Mouse (Mus musculus) 416B (cell line): ENCODE results near the gene Traf1.

Experiments
- DNase-seq: peaks from one replicate; pipeline ENCODE4 v3.0.0; 2011; ENCODE audit warnings: low read depth

Traf1 gene

DNA sequence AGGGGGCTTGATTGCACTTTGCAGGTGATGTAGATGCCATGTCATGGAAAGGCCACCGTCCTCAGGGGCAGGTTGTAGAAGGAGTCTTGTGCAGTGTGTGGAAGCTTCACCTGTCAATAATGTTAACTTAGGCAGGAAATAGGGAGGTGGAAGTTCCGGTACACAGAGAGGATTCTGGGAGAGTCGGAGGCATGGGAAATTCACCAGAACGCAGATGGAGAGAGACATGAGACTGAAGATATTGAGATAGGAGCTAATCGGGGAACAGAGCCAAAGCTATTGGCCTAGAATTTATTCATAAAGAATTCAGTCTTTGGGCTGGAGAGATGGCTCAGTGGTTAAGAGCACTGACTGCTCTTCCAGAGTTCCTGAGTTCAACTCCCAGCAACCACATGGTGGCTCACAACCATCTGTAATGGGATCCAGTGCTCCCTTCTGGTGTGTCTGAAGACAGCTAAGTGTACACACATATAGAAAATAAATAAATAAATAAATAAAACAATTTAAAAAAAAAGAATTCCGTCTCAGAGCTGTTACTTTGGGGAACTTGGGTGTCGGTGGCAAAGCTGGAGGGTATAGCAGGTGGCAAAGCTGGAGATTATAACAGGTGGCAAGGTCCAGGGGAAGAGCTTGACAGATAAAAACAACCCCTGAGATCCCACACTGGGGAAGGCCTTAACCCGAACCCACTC, 4.8 kb upstream of the Traf1 start:
- DNase-seq: no peak

DNA sequence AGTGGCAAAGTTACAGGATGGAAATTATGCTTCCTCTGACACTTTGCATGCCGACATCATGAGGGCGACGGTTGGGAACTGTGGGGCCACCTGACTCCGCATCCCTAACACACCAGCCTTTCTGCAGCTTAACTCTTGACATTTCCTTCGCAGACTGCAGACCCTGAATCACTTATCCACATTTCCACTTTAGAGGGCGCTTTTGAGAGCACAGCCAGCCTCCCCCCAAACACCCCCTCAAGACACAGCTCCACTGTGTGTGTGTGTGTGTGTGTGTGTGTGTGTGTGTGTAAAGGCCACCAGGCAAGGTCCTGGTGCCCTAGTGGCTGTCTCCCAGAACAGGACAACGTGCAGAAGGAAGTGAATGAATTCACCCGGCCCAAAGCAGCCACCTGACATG, 4.2 kb upstream of the Traf1 start:
- no peak for DNase-seq

DNA sequence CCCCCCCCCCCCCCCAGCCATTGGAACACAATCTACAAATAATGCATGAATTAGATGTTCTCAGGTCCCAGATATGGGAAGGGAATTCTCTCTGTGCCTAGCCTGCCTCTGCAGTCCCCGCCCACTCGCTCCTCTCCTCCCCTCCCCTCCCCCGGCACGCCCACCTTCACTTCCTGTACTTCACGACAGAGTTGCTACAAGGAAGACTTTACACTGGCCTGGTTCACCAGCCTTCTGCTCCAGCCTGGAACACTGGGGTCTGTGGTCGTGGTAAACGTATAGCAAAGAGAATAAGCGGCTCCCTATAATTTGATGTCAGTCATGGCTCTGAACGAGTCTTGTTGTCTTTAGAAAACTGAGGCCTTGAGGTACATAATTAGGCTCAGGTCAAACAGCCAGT, 3.7 kb upstream of the Traf1 start:
- DNase-seq: peak; percentile 53

DNA sequence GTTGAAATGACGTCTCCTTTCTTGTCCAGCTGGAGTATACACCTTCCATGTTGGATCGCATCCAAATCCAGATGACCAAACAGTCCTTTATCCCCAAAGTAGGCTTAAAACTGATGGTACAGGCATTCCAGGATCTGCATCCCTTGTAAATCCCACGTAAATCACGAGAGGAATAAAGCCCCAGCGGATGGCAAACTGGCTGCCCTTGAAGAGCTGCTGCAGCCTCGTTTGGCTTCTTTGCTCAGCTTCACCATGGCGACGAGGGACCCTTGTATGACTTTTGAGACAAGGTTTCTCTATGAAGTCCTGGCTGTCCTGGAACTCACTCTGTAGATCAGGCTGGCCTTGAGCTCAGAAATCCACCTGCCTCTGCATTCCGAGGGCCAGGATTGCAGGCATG, 3.1 kb upstream of the Traf1 start:
- DNase-seq: no peak

DNA sequence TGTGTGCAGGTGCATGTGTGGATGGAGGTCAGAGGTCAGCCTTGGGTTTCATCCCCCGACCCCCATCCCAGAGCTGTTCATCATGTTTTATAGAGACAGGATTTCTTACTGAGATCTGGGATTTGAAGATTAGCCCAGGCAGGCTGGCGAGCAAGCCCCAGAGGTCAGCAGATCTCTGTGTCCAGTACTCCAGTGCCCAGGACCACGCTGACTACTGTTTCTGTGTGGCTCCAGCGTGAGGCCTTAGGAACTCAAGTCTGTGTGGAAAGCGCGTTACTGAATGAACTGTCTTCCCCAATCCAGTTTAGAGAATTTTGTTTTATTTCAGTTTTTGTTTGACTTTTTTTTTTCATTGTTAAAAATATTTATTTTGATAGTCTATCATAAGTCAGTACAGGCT, 2.7 kb upstream of the Traf1 start:
- no peak for DNase-seq

DNA sequence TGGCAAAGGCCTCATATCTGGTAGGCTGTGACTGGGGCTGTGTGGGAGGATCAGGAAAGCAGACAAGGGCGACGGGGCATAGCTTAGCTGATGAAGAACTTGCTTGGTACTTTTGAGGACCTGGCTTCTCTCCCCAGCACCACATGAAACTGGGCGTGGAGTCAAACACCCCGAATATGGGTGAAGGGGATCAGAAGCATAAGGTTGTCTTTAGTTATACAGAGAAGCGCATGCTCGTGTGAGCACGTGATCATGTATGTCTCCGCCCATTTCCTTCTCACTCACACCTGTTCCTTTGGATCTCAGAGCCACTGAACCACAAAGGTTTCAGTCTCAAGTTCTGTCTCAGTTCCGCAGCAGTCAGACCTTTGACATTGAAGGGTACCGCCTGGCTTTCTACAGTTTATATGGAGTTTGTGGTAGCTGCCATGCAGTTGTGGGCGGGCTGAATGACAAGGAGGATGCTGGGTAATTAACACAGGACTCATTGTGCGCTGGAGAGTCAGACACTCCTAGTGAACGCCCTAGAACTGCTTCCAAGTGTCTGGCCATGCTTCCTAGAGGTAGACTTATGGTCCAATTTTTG, 1.9 kb upstream of the Traf1 start:
- peak; percentile 48 for DNase-seq

DNA sequence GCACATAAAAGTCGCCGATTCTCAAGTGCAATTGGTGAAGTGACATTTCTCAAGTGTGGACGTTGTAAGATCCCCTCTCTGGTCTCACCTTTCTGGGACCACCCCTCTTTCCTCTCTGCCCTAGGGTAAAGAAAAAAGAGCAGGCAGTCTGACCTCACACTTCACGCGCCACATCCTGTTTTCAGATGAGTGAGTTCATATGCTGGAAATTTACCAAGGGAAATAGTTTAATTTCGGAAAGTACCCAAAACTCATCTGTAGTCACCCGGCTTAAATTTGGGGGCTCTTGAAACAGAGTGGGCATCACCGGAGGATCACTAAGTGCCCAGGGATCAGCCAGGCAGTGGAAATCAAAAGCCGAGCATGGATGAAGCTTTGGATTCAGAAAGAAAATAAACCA, 1.3 kb upstream of the Traf1 start:
- DNase-seq: no peak

DNA sequence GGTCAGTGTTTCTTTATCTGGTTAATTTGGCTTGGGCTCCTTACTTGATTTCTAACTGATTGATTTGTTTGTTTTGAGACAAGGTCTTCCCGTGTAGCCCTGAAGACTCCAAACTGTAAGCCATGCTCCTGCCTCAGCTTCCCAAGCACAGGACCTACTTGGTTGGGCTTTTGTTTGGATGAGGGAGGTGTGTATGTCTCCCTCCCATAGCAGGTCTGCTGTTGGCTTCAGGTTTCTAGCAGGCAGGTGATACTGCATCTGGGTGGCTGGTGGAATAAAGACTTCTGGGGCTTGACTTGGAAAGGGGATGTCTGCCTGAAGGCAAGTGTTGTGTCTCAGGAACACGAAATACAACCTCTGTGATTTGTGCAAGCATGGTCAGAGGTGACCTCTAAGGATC, 639 bp upstream of the Traf1 start:
- no peak for DNase-seq

DNA sequence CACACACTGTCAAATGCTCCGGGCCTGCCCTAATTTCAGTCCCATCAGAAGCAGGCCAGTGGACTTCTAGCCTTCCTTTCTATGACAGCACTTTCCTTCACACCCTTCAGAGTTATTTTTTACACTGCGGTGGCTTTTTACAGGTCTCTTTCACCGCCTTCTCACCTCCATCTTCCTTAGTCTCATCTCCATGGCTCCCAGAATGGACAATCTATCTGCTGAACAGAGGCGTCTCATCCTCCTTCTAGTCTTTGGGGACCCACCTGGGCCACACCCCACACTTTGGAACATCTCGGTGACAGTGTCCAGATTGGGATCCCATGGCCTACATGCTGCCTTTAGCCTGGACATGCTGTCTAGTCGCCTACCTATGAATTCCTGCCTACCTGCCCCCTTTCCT, 606 bp downstream of the Traf1 start:
- DNase-seq: no peak

DNA sequence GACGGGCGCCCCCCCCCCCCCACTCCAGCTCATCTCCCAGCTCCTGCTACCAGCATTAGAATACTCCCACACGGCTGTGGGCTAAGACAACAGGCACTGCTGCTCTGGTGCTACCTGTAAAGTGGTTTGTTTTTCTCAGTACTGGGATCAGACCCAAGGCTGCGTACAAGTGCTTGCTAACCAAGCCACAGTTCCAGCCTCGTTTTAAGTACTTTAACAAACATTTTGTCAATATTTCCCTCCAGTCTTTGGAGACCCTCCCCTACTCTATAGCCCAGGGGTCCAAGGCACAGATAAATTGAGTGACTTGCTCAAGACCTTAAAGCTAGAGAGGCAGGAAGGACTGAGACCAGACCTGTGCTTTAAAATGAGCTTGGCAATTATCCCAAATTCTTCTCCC, 1.1 kb downstream of the Traf1 start:
- no peak for DNase-seq

DNA sequence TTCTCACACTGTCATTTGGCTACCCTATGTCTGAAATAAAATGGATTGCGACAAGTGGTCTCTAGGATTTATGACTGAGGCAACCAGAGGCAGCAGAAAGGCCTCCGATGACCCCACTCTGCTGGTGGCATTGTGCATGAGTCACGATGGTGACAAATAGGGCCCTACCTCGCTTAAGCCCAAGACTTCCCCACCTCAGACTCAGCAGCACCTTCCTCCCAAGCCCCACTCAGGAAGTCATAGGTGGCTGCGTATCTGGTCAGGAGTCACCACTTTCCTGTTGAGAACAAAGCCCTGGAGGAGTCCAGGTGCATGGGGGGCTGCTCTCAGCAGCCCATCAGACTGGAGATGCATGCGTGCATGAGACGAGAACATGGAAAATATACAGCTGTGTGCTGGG, 3.0 kb downstream of the Traf1 start:
- peak; percentile 69 for DNase-seq

DNA sequence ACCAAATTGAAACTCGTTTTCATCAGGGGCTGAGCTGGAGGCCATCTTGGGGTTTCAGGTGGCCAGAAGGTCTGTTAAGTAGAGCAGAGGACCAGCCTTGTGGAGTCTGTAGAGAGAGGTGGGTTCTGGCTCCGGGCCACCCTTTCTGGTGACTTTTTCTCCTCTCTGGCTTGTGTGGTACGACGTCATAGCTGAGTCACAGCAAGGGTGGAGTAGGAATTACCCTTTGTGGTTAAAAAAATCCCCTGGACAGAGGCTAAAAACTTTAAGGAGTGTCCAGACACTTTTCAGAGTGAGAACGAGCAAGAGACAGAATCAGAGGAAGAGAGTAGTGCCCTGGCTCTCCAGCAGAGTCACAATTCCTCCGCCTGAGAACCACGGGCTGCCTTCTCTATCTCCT, 3.5 kb downstream of the Traf1 start:
- peak; percentile 73 for DNase-seq

DNA sequence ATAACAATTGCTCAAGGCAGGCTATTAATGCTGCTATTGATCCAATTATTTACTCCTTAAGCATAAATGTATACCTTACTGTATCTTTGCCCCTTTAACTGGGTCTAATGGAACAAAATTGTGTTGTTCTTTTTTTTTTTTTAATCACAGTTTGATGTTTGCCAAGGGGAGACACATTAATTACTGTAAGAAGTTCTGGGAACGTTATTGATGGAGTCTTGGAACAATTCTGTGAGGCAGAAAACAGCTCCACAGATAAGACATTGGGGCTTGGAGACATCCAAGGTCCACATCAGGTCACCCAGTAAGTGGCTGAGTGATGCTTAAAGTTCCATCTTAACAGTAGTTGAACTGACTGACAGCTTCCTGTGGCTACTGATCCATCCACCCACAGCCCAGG, 4.2 kb downstream of the Traf1 start:
- no peak for DNase-seq

DNA sequence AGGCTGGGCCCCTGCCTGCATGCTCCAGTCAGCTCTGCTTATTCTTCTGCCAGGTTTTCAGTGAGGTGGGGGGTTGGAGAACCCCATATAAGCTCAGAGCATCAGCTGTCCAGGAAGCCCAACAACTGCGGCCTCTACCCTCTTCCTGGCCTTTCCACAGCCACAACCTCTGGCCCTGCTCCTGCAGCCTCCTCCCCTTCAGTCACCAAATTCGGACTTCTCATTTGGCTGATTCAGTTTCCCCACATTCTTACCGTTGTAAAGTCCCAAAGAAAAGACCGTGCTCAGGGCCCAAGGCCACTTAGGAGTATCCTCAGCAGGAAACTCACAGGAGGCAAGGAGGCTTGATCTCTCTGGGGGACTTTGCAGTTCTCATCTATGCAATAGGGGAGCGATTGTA, 4.6 kb downstream of the Traf1 start:
- DNase-seq: peak; percentile 77

DNA sequence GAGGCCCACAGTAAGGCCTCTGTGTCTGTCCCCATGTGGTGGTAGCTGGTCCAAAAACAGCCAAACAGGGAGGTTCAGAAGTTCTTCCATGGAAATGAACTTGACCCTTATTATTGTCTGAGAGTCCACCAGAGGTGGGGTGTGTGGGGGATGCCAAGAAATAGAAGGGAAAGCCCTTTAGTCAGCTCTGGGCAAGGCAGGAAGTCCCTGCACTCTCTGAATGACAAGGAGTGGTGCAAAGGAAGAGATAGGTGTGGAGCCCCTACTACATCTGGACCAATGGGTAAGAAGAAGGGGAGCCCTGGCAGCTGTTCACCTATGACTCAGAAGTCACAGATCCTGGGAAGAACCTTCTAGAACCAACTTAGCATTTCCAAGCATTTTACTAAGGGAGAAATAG, 7.2 kb downstream of the Traf1 start:
- DNase-seq: no peak

DNA sequence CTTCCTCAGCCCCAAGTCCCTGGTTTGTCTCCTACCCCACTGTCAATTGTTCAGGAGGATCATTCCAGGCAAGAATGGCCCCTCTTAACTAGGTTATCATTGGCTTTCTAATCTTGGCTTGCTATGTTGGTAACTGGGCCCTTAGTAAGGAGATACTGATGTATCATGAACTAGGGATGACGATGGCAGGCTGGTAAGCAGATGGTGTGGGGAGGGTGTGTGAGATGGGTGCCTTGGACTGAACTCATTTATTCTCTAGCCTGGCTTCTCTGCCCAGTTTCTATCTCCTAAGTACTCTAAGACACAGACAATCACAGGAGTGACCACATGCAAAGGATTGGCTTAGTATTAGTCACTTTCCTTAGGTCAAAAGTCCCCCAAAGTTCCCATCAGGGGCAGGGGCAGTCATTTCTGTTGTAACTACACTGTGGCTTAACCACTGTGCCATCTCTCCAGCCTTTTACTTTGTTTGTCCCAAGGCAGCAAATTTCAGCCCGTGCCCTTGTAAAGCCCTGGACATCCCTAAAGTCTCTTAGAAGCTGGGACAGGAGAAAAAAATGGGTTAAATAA, 7.9 kb downstream of the Traf1 start:
- DNase-seq: no peak

DNA sequence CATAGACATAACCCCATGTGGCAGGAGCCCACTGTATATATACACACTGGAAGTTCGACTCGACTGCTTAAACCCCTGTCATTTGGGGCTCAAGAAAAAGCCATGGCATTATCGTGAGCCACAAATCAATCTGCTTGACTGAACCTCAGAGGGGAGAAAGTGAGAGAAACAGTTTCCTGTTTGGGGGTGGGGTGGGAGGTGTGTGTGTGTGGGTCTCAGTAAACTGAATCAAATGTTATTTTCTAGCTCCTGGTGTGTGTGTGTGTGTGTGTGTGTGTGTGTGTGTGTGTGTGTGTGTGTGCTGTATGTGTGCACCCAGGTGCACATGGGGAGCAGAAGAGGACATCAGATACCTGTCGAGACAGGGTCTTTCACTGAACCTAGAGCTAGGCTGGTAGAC, 8.6 kb downstream of the Traf1 start:
- DNase-seq: no peak

DNA sequence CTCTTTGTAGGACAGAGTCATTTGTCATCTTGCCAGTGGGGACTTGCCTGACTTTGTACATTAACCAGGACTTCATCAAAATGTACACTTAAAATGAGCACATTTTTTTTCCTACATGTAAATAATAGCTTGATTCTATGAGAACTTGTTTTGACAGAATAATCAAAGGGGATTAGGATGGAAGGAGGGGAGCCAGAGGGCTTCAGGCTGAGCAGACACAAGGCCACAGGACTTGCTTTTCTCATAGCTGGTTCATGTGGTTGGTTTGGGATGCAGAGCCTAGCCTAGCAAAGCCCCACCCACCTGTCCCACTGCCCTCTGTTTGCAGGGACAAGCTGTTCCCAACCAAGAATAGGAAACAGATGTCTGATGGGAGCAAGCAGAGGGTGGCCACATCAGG, 10.1 kb downstream of the Traf1 start:
- no peak for DNase-seq

DNA sequence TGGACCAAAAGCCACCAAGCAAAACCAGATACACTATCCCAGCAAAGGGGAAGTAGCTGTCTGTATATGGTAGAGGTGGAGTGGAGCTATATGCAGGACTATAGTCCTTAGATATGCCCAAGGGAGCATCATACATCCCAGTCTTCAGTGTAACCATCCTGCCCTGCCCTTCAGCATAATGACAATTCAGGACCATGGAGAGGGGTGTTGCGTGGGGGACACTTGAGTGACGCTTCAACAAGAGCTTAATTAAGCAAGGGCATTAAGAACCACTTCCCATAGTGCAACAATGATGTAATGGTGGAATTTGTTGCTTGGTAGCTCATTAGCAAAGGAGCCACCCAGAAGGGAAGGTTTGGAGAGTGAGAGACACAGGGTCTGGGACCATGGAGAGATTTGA, 12.9 kb downstream of the Traf1 start:
- DNase-seq: peak; percentile 46

DNA sequence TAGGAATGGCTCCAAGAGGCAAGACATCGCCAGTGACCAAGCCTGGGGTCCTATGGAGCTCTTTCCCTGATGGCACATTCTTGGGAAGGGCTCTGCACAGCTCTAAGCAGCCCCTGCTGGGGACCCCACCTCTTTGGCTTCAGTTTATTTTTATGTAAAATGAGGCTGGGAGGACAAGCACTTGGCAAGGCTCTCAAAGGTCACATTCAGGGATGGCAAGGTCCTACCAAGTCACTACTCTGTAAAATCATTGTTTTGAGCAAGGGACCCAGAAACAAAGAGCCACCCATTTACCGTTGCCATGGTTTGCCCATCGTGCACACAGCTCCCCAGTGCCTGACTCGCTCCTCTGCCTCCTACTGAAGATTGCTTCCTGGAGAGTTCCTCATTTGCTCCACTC, 15.5 kb downstream of the Traf1 start:
- no peak for DNase-seq

DNA sequence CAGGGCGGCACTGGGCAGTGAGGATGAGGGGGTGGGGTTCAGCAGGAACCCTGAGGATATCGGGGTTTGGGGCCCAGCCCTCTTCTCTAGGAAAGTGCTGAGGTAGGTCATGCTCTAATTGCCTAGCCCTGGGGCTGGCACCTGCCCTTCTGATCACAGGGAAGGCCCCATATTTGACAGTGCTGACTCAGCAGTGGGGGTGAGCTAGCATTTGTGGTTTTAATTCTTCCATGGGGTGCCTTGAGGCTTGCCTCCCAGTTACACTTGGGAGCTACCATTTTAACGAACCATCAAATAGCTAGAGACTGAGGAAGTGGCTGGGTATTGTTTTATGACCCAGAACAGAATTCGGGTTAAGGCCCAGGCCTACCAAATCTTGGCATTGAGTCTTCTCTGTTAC, 16.0 kb downstream of the Traf1 start:
- DNase-seq: no peak

DNA sequence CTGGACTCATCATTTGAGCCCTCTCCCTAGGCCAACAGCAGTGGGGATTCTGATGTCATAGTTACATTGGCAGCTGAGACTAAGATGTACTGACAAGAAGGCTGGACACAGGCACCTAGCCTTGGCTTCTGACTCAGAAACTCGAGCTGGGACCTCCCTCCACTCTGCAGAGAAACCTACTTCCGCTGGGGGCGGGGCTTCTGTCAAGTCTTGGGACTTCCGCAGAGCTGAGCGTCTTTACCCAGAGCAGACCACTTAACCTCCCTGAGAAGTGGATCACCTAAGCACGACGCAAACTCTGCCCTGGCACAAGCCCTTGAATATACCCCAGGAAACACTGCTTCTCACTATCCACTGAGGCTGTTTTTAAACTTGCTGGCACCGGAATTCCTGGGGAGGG, 16.8 kb downstream of the Traf1 start:
- DNase-seq: peak; percentile 69

DNA sequence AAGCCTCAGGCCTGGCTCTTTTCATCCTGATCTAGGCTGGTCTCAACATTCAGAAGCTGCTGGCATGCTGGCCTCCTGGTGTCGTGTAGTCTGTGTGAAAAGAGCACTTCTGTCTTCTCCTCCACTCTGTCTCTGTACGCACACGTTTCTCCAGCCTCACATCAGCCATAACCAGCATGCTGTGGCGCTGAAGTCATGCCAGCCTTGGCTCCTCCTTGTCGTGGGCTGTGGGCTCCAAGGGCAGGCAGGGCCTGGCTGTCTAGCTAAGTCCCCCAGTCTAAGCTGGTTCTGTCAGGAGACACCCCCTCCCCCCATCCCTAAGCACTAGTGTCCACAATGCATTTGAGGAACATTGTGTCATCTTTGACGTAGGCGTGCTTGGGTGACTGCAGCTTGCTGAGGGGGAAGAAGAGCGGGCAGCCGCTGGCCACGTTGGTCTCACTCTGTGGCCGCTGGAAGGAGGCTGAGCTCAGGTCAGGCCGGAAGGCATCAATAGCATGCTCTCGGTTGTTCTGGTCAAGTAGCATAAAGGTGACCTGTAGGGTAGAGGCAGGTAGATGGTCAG, 17.9 kb downstream of the Traf1 start:
- DNase-seq: no peak
